Mouse (Mus musculus) brain, adult 2 months (tissue): ENCODE data around the gene Fsd1l.
"Not testable (repeated sequence)": the region's sequence is repeated elsewhere in the genome, so short reads cannot be mapped to it uniquely, and the experiment has no call there.

ENCODE experiments used
- DNase-seq: peaks from one replicate; pipeline ENCODE4 v3.0.0; 2011; ENCODE audit warnings: low read depth, low spot score

Gene Fsd1l

GRCm38 (mm10) chr4:53628924-53629323 lies 2.3 kb upstream of the Fsd1l start:
- DNase-seq: no peak

GRCm38 (mm10) chr4:53630963-53631315 lies 332 bp upstream of the Fsd1l start:
- no peak for DNase-seq

GRCm38 (mm10) chr4:53632011-53632349 lies 709 bp downstream of the Fsd1l start:
- DNase-seq: no peak

- peak; percentile 44 for DNase-seq
Measured at GRCm38 (mm10) chr4:53635336-53635735, 4.1 kb downstream of the Fsd1l start.

- DNase-seq: peak; percentile 23
Measured at GRCm38 (mm10) chr4:53637269-53637909, 6.1 kb downstream of the Fsd1l start.

- no peak for DNase-seq
Measured at GRCm38 (mm10) chr4:53638549-53639123, 7.4 kb downstream of the Fsd1l start.

GRCm38 (mm10) chr4:53658029-53658428 lies 26.8 kb downstream of the Fsd1l start:
- DNase-seq: no peak

GRCm38 (mm10) chr4:53660711-53661110 lies 29.4 kb downstream of the Fsd1l start:
- no peak for DNase-seq

- DNase-seq: no peak
Measured at GRCm38 (mm10) chr4:53682092-53682491, 50.8 kb downstream of the Fsd1l start.

GRCm38 (mm10) chr4:53688965-53689364 lies 57.7 kb downstream of the Fsd1l start:
- no peak for DNase-seq

- peak; percentile 71 for DNase-seq
Measured at GRCm38 (mm10) chr4:53691418-53691817, 60.1 kb downstream of the Fsd1l start.

GRCm38 (mm10) chr4:53709166-53709565 lies 77.9 kb downstream of the Fsd1l start:
- DNase-seq: not testable (repeated sequence)

GRCm38 (mm10) chr4:53710021-53710420 lies 78.8 kb downstream of the Fsd1l start:
- no peak for DNase-seq

GRCm38 (mm10) chr4:53710555-53711328 lies 79.5 kb downstream of the Fsd1l start:
- no peak for DNase-seq

GRCm38 (mm10) chr4:53713704-53714050 lies 82.4 kb downstream of the Fsd1l start, which contains the start of gene Fktn:
Fktn (plus strand) TSS chr4:53713998.
- no peak for DNase-seq

- DNase-seq: peak; percentile 98
Measured at GRCm38 (mm10) chr4:53714051-53714814, 83.0 kb downstream of the Fsd1l start.

- no peak for DNase-seq
Measured at GRCm38 (mm10) chr4:53715977-53716376, 84.7 kb downstream of the Fsd1l start.

GRCm38 (mm10) chr4:53717546-53717945 lies 86.3 kb downstream of the Fsd1l start:
- no peak for DNase-seq

GRCm38 (mm10) chr4:53718261-53718660 lies 87.0 kb downstream of the Fsd1l start:
- no peak for DNase-seq

GRCm38 (mm10) chr4:53722506-53722905 lies 91.2 kb downstream of the Fsd1l start:
- DNase-seq: peak; percentile 80

- DNase-seq: not testable (repeated sequence)
Measured at GRCm38 (mm10) chr4:53726100-53726499, 94.8 kb downstream of the Fsd1l start.

GRCm38 (mm10) chr4:53728121-53728520 lies 96.8 kb downstream of the Fsd1l start:
- no peak for DNase-seq
